ENCODE assay signal across 10 mouse cellular contexts in the genomic region with DNA sequence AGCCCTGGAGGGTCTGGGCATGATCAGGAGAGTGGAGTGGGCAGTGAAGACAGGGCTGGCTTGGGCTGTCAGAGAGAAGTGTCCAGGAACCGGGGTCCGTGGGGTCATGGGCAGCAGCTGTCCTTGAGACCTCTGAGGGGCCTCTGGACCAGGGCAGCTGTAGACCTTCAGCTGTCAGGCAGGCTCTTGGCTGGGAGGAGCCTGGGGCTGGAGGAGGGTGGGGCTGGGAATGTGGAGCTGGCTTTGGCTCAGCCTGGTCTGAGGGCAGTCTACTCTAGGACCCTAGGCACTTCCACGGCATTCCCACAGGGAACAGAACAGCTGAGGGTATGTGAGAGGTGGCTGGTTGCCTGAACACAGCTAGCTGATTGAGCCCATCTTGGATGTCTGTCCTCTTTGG. TPM values are rescaled to one million over a fixed set of nuclear protein-coding genes. Genes with fewer than 3 reads are reported as not detected.
DNase-seq lines count a peak whose midpoint lies in the region; ATAC-seq and TF ChIP-seq lines count a peak whose summit lies in the region.
"Had no signal": no experiment of that assay in that cellular context is flagged by ENCODE, and none has a peak within 500 bp of the region (broad histone marks: within the 10 kb centered on the region; RNA-seq: fewer than 3 reads in every experiment).

No protein-coding gene starts in this region.

- 13% methylated on average over 3 of the region's 3 CpGs for WGBS in heart, embryonic 16.5 days
- 23% methylated on average over 3 of the region's 3 CpGs for WGBS in lung, embryonic 14.5 days
- 65% methylated on average over 3 of the region's 3 CpGs for WGBS in midbrain, embryonic 14.5 days

- H3K36me3 ChIP-seq in heart, embryonic 16.5 days (ENCODE audit: control insufficient read depth, insufficient read depth) = no peaks in the 10 kb centered on the region
- H3K36me3 ChIP-seq in lung, embryonic 14.5 days (ENCODE audit: insufficient read depth) = peaks cover 12% of the 10 kb centered on the region
- no peaks in the 10 kb centered on the region; the same call in 1 of the 2 replicates for H3K36me3 ChIP-seq in midbrain, embryonic 14.5 days (ENCODE audit: control insufficient read depth, insufficient read depth, low read length)

- no peaks in the 10 kb centered on the region for H3K9me3 ChIP-seq in heart, embryonic 16.5 days (replicated peaks; ENCODE audit: control insufficient read depth, low read length)
- H3K9me3 ChIP-seq in lung, embryonic 14.5 days (ENCODE audit: low read depth, low read length) = no peaks in the 10 kb centered on the region
- H3K9me3 ChIP-seq in midbrain, embryonic 14.5 days (ENCODE audit: control insufficient read depth, low read length) = no peaks in the 10 kb centered on the region

- H3K27me3 ChIP-seq in heart, embryonic 16.5 days (ENCODE audit: control insufficient read depth, insufficient read depth, low read length) = no peaks in the 10 kb centered on the region
- H3K27me3 ChIP-seq in lung, embryonic 14.5 days (ENCODE audit: insufficient read depth, low read length) = no peaks in the 10 kb centered on the region
- no peaks in the 10 kb centered on the region for H3K27me3 ChIP-seq in midbrain, embryonic 14.5 days (ENCODE audit: control insufficient read depth, insufficient read depth, low read length)

- peak overlapping the region; percentile 10; the same call in 1 of the 2 replicates for H3K4me2 ChIP-seq in heart, embryonic 16.5 days (ENCODE audit: low read depth, low read length)
- H3K4me2 ChIP-seq in lung, embryonic 14.5 days = no peak overlapping the region
- H3K4me2 ChIP-seq in midbrain, embryonic 14.5 days (ENCODE audit: low read length) = no peak overlapping the region

- H3K4me3 ChIP-seq in heart, embryonic 16.5 days (ENCODE audit: low read length) = no peak overlapping the region
- H3K4me3 ChIP-seq in lung, embryonic 14.5 days (ENCODE audit: low read depth, low read length) = no peak overlapping the region
- H3K4me3 ChIP-seq in midbrain, embryonic 14.5 days (replicated peaks; ENCODE audit: low read depth, low read length) = no peak overlapping the region
- H3K4me3 ChIP-seq: erythroblast, embryonic 14.5 days had no signal

- peak overlapping the region; percentile 61 for H3K9ac ChIP-seq in heart, embryonic 16.5 days (ENCODE audit: low read length)
- no peak overlapping the region for H3K9ac ChIP-seq in lung, embryonic 14.5 days
- no peak overlapping the region for H3K9ac ChIP-seq in midbrain, embryonic 14.5 days (replicated peaks; ENCODE audit: low read length)

- peaks cover 32% of the 10 kb centered on the region for H3K4me1 ChIP-seq in heart, embryonic 16.5 days (ENCODE audit: control insufficient read depth, insufficient read depth, low read length)
- peaks cover 31% of the 10 kb centered on the region for H3K4me1 ChIP-seq in lung, embryonic 14.5 days (ENCODE audit: insufficient read depth)
- H3K4me1 ChIP-seq in midbrain, embryonic 14.5 days (ENCODE audit: control insufficient read depth, insufficient read depth, low read length) = peaks cover 7% of the 10 kb centered on the region

- TF ChIP-seq CTCF in lung, embryonic 14.5 days (IDR thresholded peaks at IDR 0.05; ENCODE audit: low read depth) = no peak

- peak; percentile 80 for DNase-seq in adrenal gland, adult 2 months
- DNase-seq in adrenal gland, adult 8-10 months = no peak
- peak; percentile 70 for DNase-seq in adrenal gland, postnatal 10 days
- peak; percentile 83 for DNase-seq in lung, embryonic 14.5 days
- no peak for DNase-seq in midbrain, embryonic 14.5 days
- no peak for DNase-seq in cerebellum, postnatal 25 days

- peak overlapping the region; percentile 47 for H3K27ac ChIP-seq in heart, embryonic 16.5 days (ENCODE audit: low read length)
- peak overlapping the region; percentile 59 for H3K27ac ChIP-seq in lung, embryonic 14.5 days (ENCODE audit: low read depth)
- no peak overlapping the region for H3K27ac ChIP-seq in midbrain, embryonic 14.5 days (replicated peaks; ENCODE audit: low read depth, low read length)
- H3K27ac ChIP-seq: macrophage had no signal

- peak; percentile 85 for ATAC-seq in heart, embryonic 16.5 days (replicated peaks; ENCODE audit: extremely low read depth, insufficient read depth, low FRiP score)
- ATAC-seq in lung, embryonic 14.5 days (ENCODE audit: insufficient read depth) = peak; percentile 87
- no peak for ATAC-seq in midbrain, embryonic 14.5 days (ENCODE audit: low FRiP score, low TSS enrichment)
- no peak for ATAC-seq in monocyte, adult 5-6 weeks (replicated peaks; ENCODE audit: insufficient number of reproducible peaks, low FRiP score, low TSS enrichment, poor library complexity, severe bottlenecking)

RNA-seq across cellular contexts. Expression of gene Cdc42ep2, which starts 10.7 kb away (rescaled TPM):
- total RNA-seq in adrenal gland, adult 2 months (2021) = 1 to 10 TPM; 5.5 to 8.0 TPM
- 5.6 and 5.9 TPM in 2 replicates for polyA plus RNA-seq in adrenal gland, adult 2 months (2012; rRNA removed)
- 1 to 10 TPM; 4.9 to 9.6 (median 8.3) TPM for total RNA-seq in adrenal gland, adult 8-10 months (2022)
- 10 to 100 TPM; 10.8 to 11.2 TPM for total RNA-seq in adrenal gland, postnatal 10 days (2021)
- 12.4 and 12.6 TPM in 2 replicates for polyA plus RNA-seq in heart, embryonic 16.5 days (2015; fragmentation: Nextera tagmentation; extraction: Ambion mirVana)
- polyA plus RNA-seq in lung, embryonic 14.5 days (2014; fragmentation: Nextera tagmentation; extraction: Ambion mirVana) = 9.8 and 9.9 TPM in 2 replicates
- polyA plus RNA-seq in midbrain, embryonic 14.5 days (2014; fragmentation: Nextera tagmentation; extraction: Ambion mirVana) = 12.3 and 16.2 TPM in 2 replicates
- 14.7 to 32.1 TPM (median 27.0 TPM) in 3 replicates for total RNA-seq in monocyte, adult 5-6 weeks (2017)

RNA-seq across cellular contexts. Expression of gene Dpf2, which starts 22.5 kb away (rescaled TPM):
- 100 to 1,000 TPM in 1 of 2 experiments, 10 to 100 TPM in 1; 90.6 to 125 TPM for total RNA-seq in adrenal gland, adult 2 months (2021)
- 51.7 and 56.3 TPM in 2 replicates for polyA plus RNA-seq in adrenal gland, adult 2 months (2012; rRNA removed)
- total RNA-seq in adrenal gland, adult 8-10 months (2022) = 100 to 1,000 TPM in 3 of 4 experiments, 10 to 100 TPM in 1; 93.7 to 147 (median 129) TPM
- total RNA-seq in adrenal gland, postnatal 10 days (2021) = 100 to 1,000 TPM; 105 to 119 TPM
- polyA plus RNA-seq in heart, embryonic 16.5 days (2015; fragmentation: Nextera tagmentation; extraction: Ambion mirVana) = 97.5 and 103 TPM in 2 replicates
- 147 and 162 TPM in 2 replicates for polyA plus RNA-seq in lung, embryonic 14.5 days (2014; fragmentation: Nextera tagmentation; extraction: Ambion mirVana)
- 96.6 and 108 TPM in 2 replicates for polyA plus RNA-seq in midbrain, embryonic 14.5 days (2014; fragmentation: Nextera tagmentation; extraction: Ambion mirVana)
- total RNA-seq in monocyte, adult 5-6 weeks (2017) = 50.3 to 76.6 TPM (median 76.0 TPM) in 3 replicates

RNA-seq across cellular contexts. Expression of gene Pola2, which starts 28.7 kb away (rescaled TPM):
- 10 to 100 TPM; 15.9 to 20.4 TPM for total RNA-seq in adrenal gland, adult 2 months (2021)
- 36.0 and 41.0 TPM in 2 replicates for polyA plus RNA-seq in adrenal gland, adult 2 months (2012; rRNA removed)
- 10 to 100 TPM; 22.5 to 51.0 (median 27.8) TPM for total RNA-seq in adrenal gland, adult 8-10 months (2022)
- total RNA-seq in adrenal gland, postnatal 10 days (2021) = 10 to 100 TPM; 21.3 to 28.0 TPM
- polyA plus RNA-seq in heart, embryonic 16.5 days (2015; fragmentation: Nextera tagmentation; extraction: Ambion mirVana) = 48.3 and 55.2 TPM in 2 replicates
- 88.7 and 89.3 TPM in 2 replicates for polyA plus RNA-seq in lung, embryonic 14.5 days (2014; fragmentation: Nextera tagmentation; extraction: Ambion mirVana)
- polyA plus RNA-seq in midbrain, embryonic 14.5 days (2014; fragmentation: Nextera tagmentation; extraction: Ambion mirVana) = 17.6 and 23.4 TPM in 2 replicates
- total RNA-seq in monocyte, adult 5-6 weeks (2017) = 16.7 to 31.5 TPM (median 26.8 TPM) in 3 replicates

RNA-seq across cellular contexts. Expression of gene Tigd3, which starts 41.3 kb away (rescaled TPM):
- total RNA-seq in adrenal gland, adult 2 months (2021) = 1 to 10 TPM; 1.0 to 1.1 TPM
- polyA plus RNA-seq in adrenal gland, adult 2 months (2012; rRNA removed) = 0.48 and 0.53 TPM in 2 replicates
- total RNA-seq in adrenal gland, adult 8-10 months (2022) = 1 to 10 TPM in 3 of 4 experiments, under 1 TPM in 1; 0.93 to 3.5 (median 1.6) TPM
- total RNA-seq in adrenal gland, postnatal 10 days (2021) = 1 to 10 TPM; 1.6 to 1.9 TPM
- 1.5 and 1.6 TPM in 2 replicates for polyA plus RNA-seq in heart, embryonic 16.5 days (2015; fragmentation: Nextera tagmentation; extraction: Ambion mirVana)
- polyA plus RNA-seq in lung, embryonic 14.5 days (2014; fragmentation: Nextera tagmentation; extraction: Ambion mirVana) = 2.7 and 3.8 TPM in 2 replicates
- 9.9 and 10.8 TPM in 2 replicates for polyA plus RNA-seq in midbrain, embryonic 14.5 days (2014; fragmentation: Nextera tagmentation; extraction: Ambion mirVana)
- 0.64 to 0.97 TPM (median 0.95 TPM) in 3 replicates for total RNA-seq in monocyte, adult 5-6 weeks (2017)

RNA-seq across cellular contexts. Expression of gene Slc22a20, which starts 50.7 kb away (rescaled TPM):
- not detected for total RNA-seq in adrenal gland, adult 2 months (2021)
- polyA plus RNA-seq in adrenal gland, adult 2 months (2012; rRNA removed) = not detected in 2 replicates
- not detected for total RNA-seq in adrenal gland, adult 8-10 months (2022)
- total RNA-seq in adrenal gland, postnatal 10 days (2021) = not detected
- polyA plus RNA-seq in heart, embryonic 16.5 days (2015; fragmentation: Nextera tagmentation; extraction: Ambion mirVana) = 0.07 TPM in 1 of 2 replicates, not detected in the other
- not detected in 2 replicates for polyA plus RNA-seq in lung, embryonic 14.5 days (2014; fragmentation: Nextera tagmentation; extraction: Ambion mirVana)
- not detected in 2 replicates for polyA plus RNA-seq in midbrain, embryonic 14.5 days (2014; fragmentation: Nextera tagmentation; extraction: Ambion mirVana)
- not detected in 3 replicates for total RNA-seq in monocyte, adult 5-6 weeks (2017)
- polyA plus RNA-seq: erythroblast, embryonic 14.5 days; macrophage had no signal

Comparison
In these comparisons a context has a peak if more than half of its experiments do, and no peak if none do; other contexts are left out.
1. DNase-seq: peak in adrenal gland, adult 2 months (single experiment), adrenal gland, postnatal 10 days (single experiment) and lung, embryonic 14.5 days (single experiment); none in adrenal gland, adult 8-10 months (single experiment), midbrain, embryonic 14.5 days (single experiment) and cerebellum, postnatal 25 days (0 of 2).
2. ATAC-seq: peak in heart, embryonic 16.5 days (single experiment) and lung, embryonic 14.5 days (single experiment); none in midbrain, embryonic 14.5 days (single experiment) and monocyte, adult 5-6 weeks (single experiment).